Mouse (Mus musculus) hindbrain, embryonic 12.5 days (tissue): ENCODE data around the gene Ccdc126. TPM values are rescaled to one million over a fixed set of nuclear protein-coding genes. Genes with fewer than 3 reads are reported as not detected.

Experiments used
- ATAC-seq: fragments of 200-750 bp; cut with Nextera tagmentation; 2 replicates; pipeline ENCODE4 v1.8.0; 2017; ENCODE audit warnings: moderate TSS enrichment; ENCODE audit not compliant: low FRiP score
- H3K27ac ChIP-seq: fragments of 300-500 bp; sonication (generic); 2 replicates; pipeline ENCODE4 v1.5.1; 2016; ENCODE audit warnings: mild to moderate bottlenecking
- H3K27me3 ChIP-seq: fragments of 300-500 bp; sonication (generic); 2 replicates; pipeline ENCODE4 v1.6.1; 2016; ENCODE audit warnings: mild to moderate bottlenecking
- H3K36me3 ChIP-seq: fragments of 300-500 bp; sonication (generic); 2 replicates; pipeline ENCODE4 v1.6.1; 2016; ENCODE audit warnings: mild to moderate bottlenecking
- H3K4me1 ChIP-seq: fragments of 300-500 bp; sonication (generic); 2 replicates; pipeline ENCODE4 v1.6.1; 2016
- H3K4me2 ChIP-seq: fragments of 300-500 bp; sonication (generic); replicated peaks from 2 replicates; pipeline ENCODE4 v1.6.1; 2016; ENCODE audit warnings: mild to moderate bottlenecking
- H3K4me3 ChIP-seq: fragments of 300-500 bp; sonication (generic); 2 replicates; pipeline ENCODE4 v1.5.1; 2016; ENCODE audit warnings: mild to moderate bottlenecking
- H3K9ac ChIP-seq: fragments of 300-500 bp; sonication (generic); 2 replicates; pipeline ENCODE4 v1.6.1; 2016; ENCODE audit warnings: mild to moderate bottlenecking, moderate library complexity
- H3K9me3 ChIP-seq: fragments of 300-500 bp; sonication (generic); replicated peaks from 2 replicates; pipeline ENCODE4 v1.6.1; 2016; ENCODE audit warnings: mild to moderate bottlenecking
- WGBS: fragments of 180-500 bp; shearing (Covaris S2); methylation state at CpG from one replicate; pipeline ENCODE4 v1.1.7; 2016; 5-methylcytosine and 5-hydroxymethylcytosine counted together
- polyA plus RNA-seq: library from polyadenylated mRNA; unstranded; fragments of >200 nt; fragmentation: Nextera tagmentation; extraction: Ambion mirVana; gene quantifications from 2 replicates; pipeline ENCODE4 v1.2.1, GENCODE M21; 2016

Ccdc126 gene
- polyA plus RNA-seq, 1 experiment from 2014 or later: 7.0 TPM

- WGBS: 72% methylated on average over 4 of the region's 4 CpGs
- Histone ChIP-seq H3K4me3 (no peak overlapping the region), H3K27ac (no peak overlapping the region), H3K4me2 (no peak overlapping the region), H3K9ac (no peak overlapping the region), H3K9me3 (no peaks in the 10 kb centered on the region), H3K4me1 (no peaks in the 10 kb centered on the region), H3K36me3 (no peaks in the 10 kb centered on the region), H3K27me3 (no peaks in the 10 kb centered on the region)
- ATAC-seq: no peak
Measured at GRCm38 (mm10) chr6:49355171-49355570, 36.1 kb downstream of the Ccdc126 start.

GRCm38 (mm10) chr6:49360420-49360819 lies 41.3 kb downstream of the Ccdc126 start:
- H3K4me2 ChIP-seq: no peak overlapping the region
- no peak overlapping the region for H3K9ac ChIP-seq
- no peak overlapping the region for H3K27ac ChIP-seq
- no peaks in the 10 kb centered on the region for H3K27me3 ChIP-seq
- no peaks in the 10 kb centered on the region for H3K4me1 ChIP-seq
- ATAC-seq: no peak
- H3K9me3 ChIP-seq: no peaks in the 10 kb centered on the region
- no peak overlapping the region for H3K4me3 ChIP-seq
- H3K36me3 ChIP-seq: no peaks in the 10 kb centered on the region

- Histone ChIP-seq H3K36me3 (no peaks in the 10 kb centered on the region), H3K9ac (peak within 1 kb of the TSS; percentile 67), H3K4me3 (peak within 1 kb of the TSS; percentile 57), H3K4me2 (peak within 1 kb of the TSS; percentile 85), H3K9me3 (no peaks in the 10 kb centered on the region), H3K27ac (no peak within 1 kb of the TSS), H3K27me3 (no peaks in the 10 kb centered on the region), H3K4me1 (peaks cover 6% of the 10 kb centered on the region)
- 4% methylated on average over 41 of the region's 49 CpGs for WGBS
- ATAC-seq: peak; percentile 97
Measured at GRCm38 (mm10) chr6:49367159-49368054, 48.3 kb downstream of the Ccdc126 start, which contains the start of gene Fam221a. Gene Fam221a, plus strand, starts transcription at chr6:49367739.

DNA sequence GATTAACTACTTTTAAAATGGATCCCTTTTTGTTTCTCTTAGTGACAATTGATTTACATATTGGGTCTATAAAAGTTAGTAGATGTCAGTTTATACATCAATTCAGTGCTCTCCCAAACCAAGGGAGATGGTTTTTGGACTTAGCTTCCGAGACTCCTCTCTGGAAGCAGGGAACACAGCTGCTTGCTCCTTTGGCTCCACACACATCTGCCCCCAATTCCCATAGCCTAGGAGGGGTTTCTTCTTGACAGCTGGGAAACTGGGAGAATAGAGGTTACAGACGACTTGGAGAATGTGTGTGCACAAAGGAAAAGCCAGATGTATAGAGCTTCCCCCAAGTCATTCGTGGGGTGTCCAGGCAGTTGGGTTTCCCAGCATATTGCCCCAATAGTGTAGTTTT lies 49.1 kb downstream of the Ccdc126 start:
- ATAC-seq: no peak
- Histone ChIP-seq H3K9me3 (no peaks in the 10 kb centered on the region), H3K4me3 (peak overlapping the region; percentile 57), H3K36me3 (no peaks in the 10 kb centered on the region), H3K27me3 (no peaks in the 10 kb centered on the region), H3K27ac (no peak overlapping the region), H3K9ac (peak overlapping the region; percentile 67), H3K4me2 (peak overlapping the region; percentile 85), H3K4me1 (peaks cover 6% of the 10 kb centered on the region)
- 44% methylated on average over 3 of the region's 3 CpGs for WGBS

DNA sequence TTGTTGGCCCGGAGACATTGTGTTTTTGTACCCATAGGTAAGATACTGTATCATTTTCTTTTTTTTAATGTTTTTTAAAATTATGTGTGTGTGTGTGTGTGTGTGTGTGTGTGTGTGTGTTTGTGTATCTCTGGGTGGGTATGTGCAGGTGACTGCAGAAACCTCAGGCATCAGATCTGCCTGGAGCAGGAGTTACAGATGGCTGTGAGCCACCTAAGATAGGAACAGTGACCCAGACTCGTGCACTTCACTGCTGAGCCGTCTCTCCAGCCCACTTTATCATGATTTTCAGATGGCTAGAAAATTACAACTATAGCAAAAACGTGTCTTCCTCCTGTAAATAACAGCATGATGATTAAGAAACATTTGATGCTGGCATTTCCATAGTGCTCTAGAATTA lies 53.6 kb downstream of the Ccdc126 start:
- Histone ChIP-seq H3K9ac (no peak overlapping the region), H3K9me3 (no peaks in the 10 kb centered on the region), H3K4me2 (no peak overlapping the region), H3K4me3 (no peak overlapping the region), H3K4me1 (peaks cover 8% of the 10 kb centered on the region), H3K27me3 (no peaks in the 10 kb centered on the region), H3K36me3 (no peaks in the 10 kb centered on the region), H3K27ac (no peak overlapping the region)
- no peak for ATAC-seq
- 84% methylated on average over 4 of the region's 4 CpGs for WGBS

DNA sequence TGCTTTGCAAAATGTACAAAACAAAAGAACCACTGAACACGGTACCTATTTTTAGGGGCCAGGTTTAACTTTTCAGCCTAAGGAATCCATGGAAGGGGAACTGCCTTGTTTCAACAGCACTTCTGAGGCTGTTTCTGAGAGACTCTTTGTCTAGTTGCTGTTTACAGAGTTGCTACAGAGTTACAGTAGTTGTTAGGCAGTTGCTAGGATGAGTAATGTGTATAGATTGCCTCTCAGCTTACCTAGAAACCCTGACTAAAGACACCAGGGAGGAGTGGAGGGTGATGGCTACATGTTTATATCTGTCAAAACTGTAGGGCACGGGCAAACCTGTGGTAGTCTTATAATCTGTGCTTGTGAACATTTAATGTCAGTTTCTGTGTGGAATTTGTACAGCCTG lies 54.9 kb downstream of the Ccdc126 start:
- H3K4me1 ChIP-seq: 0 out of 2 replicates have a peak, but pooled peaks cover 2% of the 10 kb centered on the region
- no peak overlapping the region for H3K9ac ChIP-seq
- no peak for ATAC-seq
- H3K9me3 ChIP-seq: no peaks in the 10 kb centered on the region
- no peak overlapping the region for H3K27ac ChIP-seq
- no peaks in the 10 kb centered on the region for H3K27me3 ChIP-seq
- 86% methylated on average over 2 of the region's 2 CpGs for WGBS
- no peak overlapping the region for H3K4me3 ChIP-seq
- H3K4me2 ChIP-seq: no peak overlapping the region
- H3K36me3 ChIP-seq: no peaks in the 10 kb centered on the region

DNA sequence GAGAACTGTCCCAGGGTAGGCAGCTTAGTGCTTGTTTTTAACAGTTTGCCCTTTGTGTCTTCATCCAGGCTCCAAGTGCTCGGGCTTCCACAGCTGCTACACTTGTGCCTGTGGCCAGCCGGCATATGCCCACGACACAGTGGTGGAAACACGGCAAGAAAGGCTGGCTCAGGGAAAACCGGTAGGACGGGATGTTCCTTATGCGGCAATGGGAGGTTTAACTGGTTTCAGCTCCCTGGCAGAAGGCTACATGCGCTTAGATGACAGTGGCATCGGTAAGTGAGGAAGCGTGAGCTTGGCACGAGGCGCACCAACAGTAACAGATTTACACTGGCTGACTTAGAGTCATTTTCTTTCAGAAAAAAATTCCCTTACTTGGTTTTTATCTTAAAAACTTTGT lies 59.3 kb downstream of the Ccdc126 start:
- Histone ChIP-seq H3K27me3 (no peaks in the 10 kb centered on the region), H3K9me3 (no peaks in the 10 kb centered on the region), H3K27ac (no peak overlapping the region), H3K9ac (no peak overlapping the region), H3K4me2 (no peak overlapping the region), H3K4me1 (0 out of 2 replicates have a peak, but pooled peaks cover 2% of the 10 kb centered on the region), H3K4me3 (no peak overlapping the region), H3K36me3 (no peaks in the 10 kb centered on the region)
- no peak for ATAC-seq
- WGBS: 65% methylated on average over 12 of the region's 12 CpGs

Other genes starting within 250 kb of the Ccdc126 start
- gene Malsu1, start 245.5 kb upstream of the Ccdc126 start, polyA plus RNA-seq: 63.6 and 67.7 TPM in 2 replicates
- gene Igf2bp3, start 104.3 kb upstream of the Ccdc126 start, polyA plus RNA-seq: 95.3 and 100 TPM in 2 replicates
- 142 and 148 TPM in 2 replicates for gene Tra2a, start 55.2 kb upstream of the Ccdc126 start, polyA plus RNA-seq
- gene Fam221a, start 48.5 kb downstream of the Ccdc126 start, polyA plus RNA-seq: 5.1 and 6.1 TPM in 2 replicates
- 0.15 and 0.16 TPM in 2 replicates for gene Stk31, start 76.3 kb downstream of the Ccdc126 start, polyA plus RNA-seq